Mouse (Mus musculus) forebrain, embryonic 11.5 days (tissue): Measurements from ENCODE around the gene Cd70. TPM values are rescaled to one million over a fixed set of nuclear protein-coding genes. Genes with fewer than 3 reads are reported as not detected.

Source experiments
- ATAC-seq: fragments of 200-750 bp; cut with Nextera tagmentation; replicated peaks from 2 replicates; pipeline ENCODE4 v1.8.0; 2017; ENCODE audit warnings: moderate TSS enrichment; ENCODE audit not compliant: low FRiP score
- DNase-seq: peaks from one replicate; pipeline ENCODE4 v3.0.0-alpha.2; 2017; ENCODE audit warnings: low spot score
- H3K27ac ChIP-seq: fragments of 300-500 bp; sonication (generic); 2 replicates; pipeline ENCODE4 v1.5.1; 2014; ENCODE audit warnings: low read depth, low read length
- H3K27me3 ChIP-seq: fragments of 300-500 bp; sonication (generic); 2 replicates; pipeline ENCODE4 v1.6.1; 2014; ENCODE audit warnings: mild to moderate bottlenecking, low read length, mixed read lengths; ENCODE audit not compliant: control insufficient read depth, insufficient read depth
- H3K36me3 ChIP-seq: fragments of 300-500 bp; sonication (generic); 2 replicates; pipeline ENCODE4 v1.6.1; 2014; ENCODE audit warnings: mild to moderate bottlenecking, low read length, moderate library complexity, mixed read lengths; ENCODE audit not compliant: control insufficient read depth, insufficient read depth
- H3K4me1 ChIP-seq: fragments of 300-500 bp; sonication (generic); replicated peaks from 2 replicates; pipeline ENCODE4 v1.6.1; 2014; ENCODE audit warnings: low read length, mixed read lengths; ENCODE audit not compliant: control insufficient read depth, insufficient read depth
- H3K4me2 ChIP-seq: fragments of 300-500 bp; sonication (generic); 2 replicates; pipeline ENCODE4 v1.6.1; 2014; ENCODE audit warnings: low read depth, mild to moderate bottlenecking, low read length, moderate library complexity, mixed read lengths; ENCODE audit not compliant: severe bottlenecking
- H3K4me3 ChIP-seq: fragments of 300-500 bp; sonication (generic); 2 replicates; pipeline ENCODE4 v1.5.1; 2014; ENCODE audit warnings: low read depth, low read length
- H3K9ac ChIP-seq: fragments of 300-500 bp; sonication (generic); 2 replicates; pipeline ENCODE4 v1.6.1; 2014; ENCODE audit warnings: low read length
- H3K9me3 ChIP-seq: fragments of 300-500 bp; sonication (generic); 2 replicates; pipeline ENCODE4 v1.6.1; 2016; ENCODE audit warnings: low read length, mixed read lengths; ENCODE audit not compliant: control insufficient read depth
- WGBS: fragments of 180-500 bp; shearing (Covaris S2); extraction: QIAGEN DNeasy Blood & Tissue Kit; methylation state at CpG from one replicate; pipeline ENCODE4 v1.1.7; 2014; 5-methylcytosine and 5-hydroxymethylcytosine counted together
- polyA plus RNA-seq: library from polyadenylated mRNA; unstranded; fragments of >200 nt; fragmentation: Nextera tagmentation; extraction: Ambion mirVana; gene quantifications from 2 replicates; pipeline ENCODE4 v1.2.1, GENCODE M21; 2014

Gene Cd70
- polyA plus RNA-seq, 1 experiment from 2014 or later = not detected

- WGBS = 90% methylated on average over 7 of the region's 7 CpGs
- no peak overlapping the region for H3K27ac ChIP-seq
- ATAC-seq = no peak
- peaks cover 8% of the 10 kb centered on the region for H3K4me1 ChIP-seq
- H3K4me3 ChIP-seq = no peak overlapping the region
- no peak overlapping the region for H3K4me2 ChIP-seq
- H3K9ac ChIP-seq = no peak overlapping the region
- H3K9me3 ChIP-seq = no peaks in the 10 kb centered on the region
- H3K36me3 ChIP-seq = no peaks in the 10 kb centered on the region
- DNase-seq = no peak
- H3K27me3 ChIP-seq = no peaks in the 10 kb centered on the region
These were observed 41.4 kb downstream of the Cd70 start for GRCm38 (mm10) chr17:57108040-57108665.

- no peaks in the 10 kb centered on the region for H3K36me3 ChIP-seq
- no peak overlapping the region; the same call in 1 of the 2 replicates for H3K4me2 ChIP-seq
- no peaks in the 10 kb centered on the region for H3K27me3 ChIP-seq
- H3K27ac ChIP-seq = no peak overlapping the region
- ATAC-seq (no peak), DNase-seq (no peak)
- no peak overlapping the region for H3K9ac ChIP-seq
- no peak overlapping the region for H3K4me3 ChIP-seq
- H3K9me3 ChIP-seq = no peaks in the 10 kb centered on the region
- H3K4me1 ChIP-seq = peaks cover 8% of the 10 kb centered on the region
- WGBS = 90% methylated on average over 5 of the region's 5 CpGs
These were observed 42.5 kb downstream of the Cd70 start for GRCm38 (mm10) chr17:57107064-57107463.

GRCm38 (mm10) chr17:57106035-57106368 is 43.6 kb downstream of the Cd70 start:
- Histone ChIP-seq H3K27ac (no peak overlapping the region), H3K9me3 (no peaks in the 10 kb centered on the region), H3K4me3 (peak overlapping the region; percentile 54), H3K4me2 (peak overlapping the region; percentile 76), H3K9ac (peak overlapping the region; percentile 75), H3K36me3 (no peaks in the 10 kb centered on the region), H3K4me1 (peaks cover 8% of the 10 kb centered on the region), H3K27me3 (no peaks in the 10 kb centered on the region)
- no peak for ATAC-seq
- WGBS = 4% methylated on average over 9 of the region's 9 CpGs
- no peak for DNase-seq

DNA sequence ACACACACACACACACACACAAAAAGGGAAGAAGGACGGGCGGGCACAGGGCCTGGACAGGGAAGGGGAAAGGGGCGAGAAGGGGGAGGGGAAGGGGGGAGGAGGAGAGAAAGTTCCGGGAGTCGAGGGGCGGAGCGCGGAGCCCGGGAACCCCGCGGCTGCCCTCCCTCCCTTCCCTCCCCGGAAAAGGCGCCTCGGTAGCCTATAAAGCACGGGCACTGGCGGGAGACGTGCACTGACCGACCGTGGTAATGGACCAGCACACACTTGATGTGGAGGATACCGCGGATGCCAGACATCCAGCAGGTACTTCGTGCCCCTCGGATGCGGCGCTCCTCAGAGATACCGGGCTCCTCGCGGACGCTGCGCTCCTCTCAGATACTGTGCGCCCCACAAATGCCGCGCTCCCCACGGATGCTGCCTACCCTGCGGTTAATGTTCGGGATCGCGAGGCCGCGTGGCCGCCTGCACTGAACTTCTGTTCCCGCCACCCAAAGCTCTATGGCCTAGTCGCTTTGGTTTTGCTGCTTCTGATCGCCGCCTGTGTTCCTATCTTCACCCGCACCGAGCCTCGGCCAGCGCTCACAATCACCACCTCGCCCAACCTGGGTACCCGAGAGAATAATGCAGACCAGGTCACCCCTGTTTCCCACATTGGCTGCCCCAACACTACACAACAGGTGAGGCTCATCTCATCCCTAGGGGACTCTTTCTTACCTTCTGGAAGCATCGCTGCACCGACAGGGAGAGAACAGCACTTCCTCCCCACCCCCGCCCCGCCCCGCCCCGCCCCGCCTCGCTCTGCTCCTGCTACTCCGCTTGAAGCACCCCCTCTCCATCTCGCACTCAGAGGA is 44.2 kb downstream of the Cd70 start, which contains the start of gene Tnfsf9:
Gene Tnfsf9, plus strand, starts transcription at position 145 of the 854 bp plus-strand sequence.
- peak; percentile 88 for DNase-seq
- WGBS = under 1% methylated on average over 58 of the region's 61 CpGs

GRCm38 (mm10) chr17:57104496-57104895 is 45.1 kb downstream of the Cd70 start:
- ATAC-seq (0 out of 2 replicates have a peak, but pooled peaks have one; percentile 4), DNase-seq (no peak)
- Histone ChIP-seq H3K27ac (no peak overlapping the region), H3K27me3 (no peaks in the 10 kb centered on the region), H3K9ac (peak overlapping the region; percentile 75), H3K4me3 (no peak overlapping the region; the same call in 1 of the 2 replicates), H3K36me3 (no peaks in the 10 kb centered on the region), H3K9me3 (no peaks in the 10 kb centered on the region), H3K4me1 (peaks cover 8% of the 10 kb centered on the region), H3K4me2 (peak overlapping the region; percentile 76)
- WGBS = 46% methylated on average over 4 of the region's 4 CpGs

More for the DNA sequence above, 44.2 kb downstream of the Cd70 start, which contains the start of gene Tnfsf9:
- Histone ChIP-seq H3K4me2 (peak within 1 kb of the TSS; percentile 76), H3K27me3 (no peaks in the 10 kb centered on the region), H3K4me1 (peaks cover 8% of the 10 kb centered on the region), H3K9me3 (no peaks in the 10 kb centered on the region), H3K36me3 (no peaks in the 10 kb centered on the region), H3K4me3 (peak within 1 kb of the TSS; percentile 54), H3K9ac (peak within 1 kb of the TSS; percentile 75), H3K27ac (no peak within 1 kb of the TSS)
- peak; percentile 83 for ATAC-seq

DNA sequence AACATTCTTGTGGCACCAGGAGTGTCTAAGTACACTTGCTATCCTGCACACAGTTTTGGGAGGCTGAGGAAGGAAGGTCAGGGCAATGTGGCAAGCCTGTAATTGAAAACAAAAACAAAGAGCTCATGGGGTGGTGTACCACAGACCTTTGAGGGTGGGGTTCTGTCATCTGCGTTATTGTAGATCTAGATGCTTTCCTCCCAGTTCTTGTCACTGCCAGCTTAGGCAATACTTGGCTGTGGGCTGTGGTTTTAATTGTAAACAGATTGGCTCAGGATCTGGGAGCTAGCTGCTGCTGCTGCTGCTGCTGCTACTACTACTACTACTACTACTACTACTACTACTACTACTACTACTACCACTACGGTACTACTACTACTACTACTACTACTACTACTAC is 47.3 kb downstream of the Cd70 start:
- no peak overlapping the region for H3K4me2 ChIP-seq
- 74% methylated on average over 2 of the region's 2 CpGs for WGBS

GRCm38 (mm10) chr17:57099629-57100325 is 49.8 kb downstream of the Cd70 start:
- Histone ChIP-seq H3K9ac (no peak overlapping the region), H3K36me3 (no peaks in the 10 kb centered on the region), H3K4me3 (no peak overlapping the region), H3K4me1 (no peaks in the 10 kb centered on the region; the same call in 1 of the 2 replicates), H3K27ac (no peak overlapping the region), H3K27me3 (no peaks in the 10 kb centered on the region), H3K9me3 (no peaks in the 10 kb centered on the region), H3K4me2 (no peak overlapping the region)
- DNase-seq (no peak), ATAC-seq (no peak)
- 10% methylated on average over 10 of the region's 10 CpGs for WGBS

More for the DNA sequence above, 47.3 kb downstream of the Cd70 start:
- no peak for DNase-seq
- ATAC-seq = no peak
- H3K9ac ChIP-seq = no peak overlapping the region
- H3K4me3 ChIP-seq = no peak overlapping the region
- no peaks in the 10 kb centered on the region for H3K27me3 ChIP-seq
- peaks cover 6% of the 10 kb centered on the region for H3K4me1 ChIP-seq
- no peaks in the 10 kb centered on the region for H3K36me3 ChIP-seq
- H3K9me3 ChIP-seq = no peaks in the 10 kb centered on the region
- H3K27ac ChIP-seq = no peak overlapping the region

- Histone ChIP-seq H3K27ac (no peak overlapping the region), H3K9ac (no peak overlapping the region), H3K4me1 (no peaks in the 10 kb centered on the region), H3K36me3 (no peaks in the 10 kb centered on the region), H3K9me3 (no peaks in the 10 kb centered on the region), H3K4me3 (no peak overlapping the region), H3K4me2 (no peak overlapping the region), H3K27me3 (no peaks in the 10 kb centered on the region)
- no peak for ATAC-seq
- WGBS = 88% methylated on average over 5 of the region's 5 CpGs
- DNase-seq = no peak
These were observed 51.3 kb downstream of the Cd70 start for GRCm38 (mm10) chr17:57098321-57098720.
